Mouse (Mus musculus): Measurements from ENCODE around the gene Ripk4.

DNA sequence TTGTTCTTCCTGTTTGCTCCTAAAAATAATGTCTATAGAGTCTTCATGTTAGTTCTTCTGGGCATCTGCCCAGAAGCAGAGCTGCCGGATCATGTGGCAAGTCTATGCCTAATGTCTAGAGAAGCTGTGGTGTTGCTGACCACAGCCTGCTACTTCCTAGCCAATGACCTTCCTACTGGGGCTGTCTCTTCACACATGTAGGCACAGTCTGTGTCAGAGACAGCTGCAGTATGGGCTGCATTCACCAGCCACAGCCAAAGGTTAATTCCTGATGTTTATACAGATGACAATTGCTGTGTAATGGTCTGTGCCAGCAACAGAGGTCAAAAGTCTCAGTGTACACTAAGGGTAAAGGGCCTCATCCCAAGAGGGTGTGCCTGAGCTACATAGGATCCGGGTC is 7.1 kb downstream of the Ripk4 start:
- TF ChIP-seq CTCF (IDR thresholded peaks at IDR 0.05) (no peak), EP300 (IDR thresholded peaks at IDR 0.05) (no peak)

All from lung, postnatal 0 days (tissue).